Comparison of ENCODE assay signal across 9 mouse cellular contexts in genomic region chr13:73417478-73418220, GRCm38 (mm10). TPM values are rescaled to one million over a fixed set of nuclear protein-coding genes. Genes with fewer than 3 reads are reported as not detected.
DNase-seq lines count a peak whose midpoint lies in the region; ATAC-seq and TF ChIP-seq lines count a peak whose summit lies in the region.
"Had no signal": no experiment of that assay in that cellular context is flagged by ENCODE, and none has a peak within 500 bp of the region (broad histone marks: within the 10 kb centered on the region; RNA-seq: fewer than 3 reads in every experiment).

No protein-coding gene starts in this region.

- 39% methylated on average over 15 of the region's 15 CpGs for WGBS in hindbrain, embryonic 10.5 days
- 34% methylated on average over 15 of the region's 15 CpGs for WGBS in hindbrain, embryonic 16.5 days
- 28% methylated on average over 15 of the region's 15 CpGs for WGBS in bone marrow, adult 2 months
- WGBS in midbrain, embryonic 11.5 days = 40% methylated on average over 15 of the region's 15 CpGs

- H3K27ac ChIP-seq in hindbrain, embryonic 10.5 days = peak overlapping the region; percentile 59; the same call in 1 of the 2 replicates
- no peak overlapping the region for H3K27ac ChIP-seq in hindbrain, embryonic 16.5 days (ENCODE audit: low read depth, low read length)
- no peak overlapping the region for H3K27ac ChIP-seq in bone marrow, adult 2 months (ENCODE audit: control insufficient read depth, insufficient read depth, low read depth, low read length, poor library complexity)
- no peak overlapping the region for H3K27ac ChIP-seq in midbrain, embryonic 11.5 days (ENCODE audit: low read depth, low read length)
- H3K27ac ChIP-seq: liver, embryonic 13.5 days had no signal

- no peak overlapping the region; the same call in 1 of the 2 replicates for H3K9ac ChIP-seq in hindbrain, embryonic 16.5 days (ENCODE audit: low read depth, low read length)
- no peak overlapping the region for H3K9ac ChIP-seq in midbrain, embryonic 11.5 days (ENCODE audit: low read length)
- H3K9ac ChIP-seq: liver, embryonic 13.5 days had no signal

- H3K4me3 ChIP-seq in hindbrain, embryonic 10.5 days = no peak overlapping the region
- H3K4me3 ChIP-seq in hindbrain, embryonic 16.5 days (ENCODE audit: low read length) = no peak overlapping the region
- H3K4me3 ChIP-seq in E14TG2a.4 (replicated peaks; ENCODE audit: low read length) = no peak overlapping the region
- H3K4me3 ChIP-seq in bone marrow, adult 2 months (replicated peaks; ENCODE audit: control insufficient read depth, low read depth, low read length) = no peak overlapping the region
- H3K4me3 ChIP-seq in midbrain, embryonic 11.5 days (ENCODE audit: low read depth, low read length) = no peak overlapping the region
- H3K4me3 ChIP-seq: liver, embryonic 13.5 days had no signal

- H3K4me2 ChIP-seq in hindbrain, embryonic 16.5 days (ENCODE audit: low read length) = no peak overlapping the region
- no peak overlapping the region for H3K4me2 ChIP-seq in midbrain, embryonic 11.5 days
- H3K4me2 ChIP-seq: liver, embryonic 13.5 days had no signal

- peak; percentile 33 for TF ChIP-seq CTCF in E14TG2a.4 (conservative IDR thresholded peaks at IDR 0.05; ENCODE audit: low read length)
- TF ChIP-seq CTCF in bone marrow, adult 2 months (IDR thresholded peaks at IDR 0.05; ENCODE audit: control insufficient read depth, insufficient read depth, low read length) = peak; percentile 25; the same call in 1 of the 2 replicates

- H3K4me1 ChIP-seq in hindbrain, embryonic 10.5 days (replicated peaks) = peaks cover 28% of the 10 kb centered on the region
- 0 out of 2 replicates have a peak, but pooled peaks cover 2% of the 10 kb centered on the region for H3K4me1 ChIP-seq in hindbrain, embryonic 16.5 days (ENCODE audit: control insufficient read depth, insufficient read depth, low read depth, low read length)
- peaks cover 11% of the 10 kb centered on the region; the same call in 1 of the 2 replicates for H3K4me1 ChIP-seq in E14TG2a.4 (replicated peaks; ENCODE audit: low read depth, low read length)
- no peaks in the 10 kb centered on the region for H3K4me1 ChIP-seq in bone marrow, adult 2 months (ENCODE audit: control insufficient read depth, insufficient read depth, low read length)
- no peaks in the 10 kb centered on the region; the same call in 1 of the 2 replicates for H3K4me1 ChIP-seq in midbrain, embryonic 11.5 days (ENCODE audit: control insufficient read depth, insufficient read depth, low read length)

- peak; percentile 44 for DNase-seq in hindbrain, embryonic 10.5 days (ENCODE audit: low spot score)
- peak; percentile 2 for DNase-seq in hindlimb bud, embryonic 11.5 days (ENCODE audit: extremely low spot score, low read depth, low spot score)
- DNase-seq in midbrain, embryonic 11.5 days (ENCODE audit: low spot score, missing footprints) = peak; percentile 87
- no peak for DNase-seq in gastrocnemius, adult 18-20 months (ENCODE audit: low spot score)
- no peak for DNase-seq in gastrocnemius, postnatal 25 days
- DNase-seq: liver, embryonic 13.5 days had no signal

- 0 out of 2 replicates have a peak, but pooled peaks cover 3% of the 10 kb centered on the region for H3K27me3 ChIP-seq in hindbrain, embryonic 10.5 days (ENCODE audit: insufficient read depth, poor library complexity, severe bottlenecking)
- no peaks in the 10 kb centered on the region for H3K27me3 ChIP-seq in hindbrain, embryonic 16.5 days (replicated peaks; ENCODE audit: control insufficient read depth, insufficient read depth, low read length)
- H3K27me3 ChIP-seq in E14TG2a.4 (ENCODE audit: insufficient read depth, low read length) = peaks cover 2% of the 10 kb centered on the region; the same call in 1 of the 2 replicates
- no peaks in the 10 kb centered on the region for H3K27me3 ChIP-seq in midbrain, embryonic 11.5 days (ENCODE audit: control insufficient read depth, insufficient read depth, low read length)

- no peak for ATAC-seq in hindbrain, embryonic 16.5 days
- ATAC-seq in midbrain, embryonic 11.5 days (ENCODE audit: low FRiP score) = peak; percentile 70

- H3K9me3 ChIP-seq in hindbrain, embryonic 10.5 days = no peaks in the 10 kb centered on the region
- no peaks in the 10 kb centered on the region for H3K9me3 ChIP-seq in hindbrain, embryonic 16.5 days (ENCODE audit: control insufficient read depth, low read length)
- no peaks in the 10 kb centered on the region for H3K9me3 ChIP-seq in E14TG2a.4 (ENCODE audit: low read length)
- H3K9me3 ChIP-seq in midbrain, embryonic 11.5 days (ENCODE audit: control insufficient read depth, low read length) = no peaks in the 10 kb centered on the region
- H3K9me3 ChIP-seq: liver, embryonic 13.5 days had no signal

- H3K36me3 ChIP-seq in hindbrain, embryonic 10.5 days = no peaks in the 10 kb centered on the region
- H3K36me3 ChIP-seq in hindbrain, embryonic 16.5 days (ENCODE audit: control insufficient read depth, insufficient read depth, low read length) = no peaks in the 10 kb centered on the region
- no peaks in the 10 kb centered on the region for H3K36me3 ChIP-seq in E14TG2a.4 (ENCODE audit: insufficient read depth, low read length)
- no peaks in the 10 kb centered on the region for H3K36me3 ChIP-seq in midbrain, embryonic 11.5 days (ENCODE audit: control insufficient read depth, insufficient read depth, low read length)
- H3K36me3 ChIP-seq: liver, embryonic 13.5 days had no signal

- no peak for TF ChIP-seq POLR2A in bone marrow, adult 2 months (IDR thresholded peaks at IDR 0.05; ENCODE audit: borderline replicate concordance, control insufficient read depth, low read depth, low read length)

RNA-seq across cellular contexts. Expression of gene Lpcat1, which starts 49.3 kb away (rescaled TPM):
- polyA plus RNA-seq in hindbrain, embryonic 10.5 days (2016; fragmentation: Nextera tagmentation; extraction: Ambion mirVana) = 58.1 and 66.3 TPM in 2 replicates
- polyA plus RNA-seq in hindbrain, embryonic 16.5 days (2015; fragmentation: Nextera tagmentation; extraction: Ambion mirVana) = 71.6 and 72.9 TPM in 2 replicates
- 92.1 and 108 TPM in 2 replicates for polyA plus RNA-seq in bone marrow, adult 2 months (2011; ENCODE audit: insufficient read depth, insufficient read length, low replicate concordance, missing spikeins)
- polyA plus RNA-seq in midbrain, embryonic 11.5 days (2014; fragmentation: Nextera tagmentation; extraction: Ambion mirVana) = 52.0 and 53.5 TPM in 2 replicates
- 1 to 10 TPM; 2.3 to 2.4 TPM for total RNA-seq in gastrocnemius, adult 18-20 months (2021)
- total RNA-seq in gastrocnemius, postnatal 25 days (2021) = 1 to 10 TPM; 2.8 to 3.5 TPM

Comparison
In these comparisons a context has a peak if more than half of its experiments do, and no peak if none do; other contexts are left out.
1. DNase-seq: peak in hindbrain, embryonic 10.5 days (single experiment), hindlimb bud, embryonic 11.5 days (single experiment) and midbrain, embryonic 11.5 days (single experiment); none in gastrocnemius, adult 18-20 months (single experiment) and gastrocnemius, postnatal 25 days (single experiment).